Mouse (Mus musculus) thymus, adult 2 months (tissue): ENCODE results near the gene Tenm4.

Experiments
- CTCF ChIP-seq: fragments of 200-500 bp; IDR thresholded peaks from 2 replicates; pipeline ENCODE4 v1.5.1; 2012; ENCODE audit warnings: mild to moderate bottlenecking, control low read depth, low read length, moderate library complexity, borderline replicate concordance; ENCODE audit not compliant: control insufficient read depth, poor library complexity, insufficient read depth; ENCODE audit errors: extremely low read depth
- POLR2A ChIP-seq: fragments of 200-500 bp; IDR thresholded peaks from 2 replicates; pipeline ENCODE4 v1.6.1; 2012; ENCODE audit warnings: mild to moderate bottlenecking, low read length, control low read depth, moderate library complexity; ENCODE audit not compliant: control insufficient read depth, poor library complexity, insufficient read depth; ENCODE audit errors: extremely low read depth

GRCm38 (mm10) chr7:96342996-96343395, 171.9 kb downstream of the Tenm4 start:
- TF ChIP-seq CTCF (no peak), POLR2A (no peak)
